Mouse (Mus musculus): ENCODE data around the gene Prss44.
"Not testable (repeated sequence)": the region's sequence is repeated elsewhere in the genome, so short reads cannot be mapped to it uniquely, and the experiment has no call there.

Prss44 gene

DNA sequence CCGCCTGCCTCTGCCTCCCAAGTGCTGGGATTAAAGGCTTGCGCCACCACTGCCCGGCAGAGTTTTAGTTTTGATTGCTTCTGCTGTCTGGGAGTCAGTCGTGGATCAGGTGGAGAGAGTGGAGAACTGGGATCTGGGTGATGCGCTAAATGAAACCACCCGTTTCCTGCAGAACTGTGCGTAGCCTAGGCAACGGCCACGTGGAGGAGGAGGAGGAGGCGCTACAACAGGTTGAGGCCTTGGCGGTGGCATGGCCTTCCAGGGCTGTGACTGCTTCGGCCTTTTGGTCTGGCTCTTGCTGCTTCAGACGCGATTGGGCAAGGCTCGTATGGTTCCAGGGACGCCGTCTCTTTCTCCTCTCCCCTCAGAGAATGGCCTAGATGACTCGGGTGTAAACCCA, at the start of gene Prss44:
TSS of gene Prss44 (plus strand) at position 206 of the 400 bp plus-strand sequence.
- DNase-seq: no peak

DNA sequence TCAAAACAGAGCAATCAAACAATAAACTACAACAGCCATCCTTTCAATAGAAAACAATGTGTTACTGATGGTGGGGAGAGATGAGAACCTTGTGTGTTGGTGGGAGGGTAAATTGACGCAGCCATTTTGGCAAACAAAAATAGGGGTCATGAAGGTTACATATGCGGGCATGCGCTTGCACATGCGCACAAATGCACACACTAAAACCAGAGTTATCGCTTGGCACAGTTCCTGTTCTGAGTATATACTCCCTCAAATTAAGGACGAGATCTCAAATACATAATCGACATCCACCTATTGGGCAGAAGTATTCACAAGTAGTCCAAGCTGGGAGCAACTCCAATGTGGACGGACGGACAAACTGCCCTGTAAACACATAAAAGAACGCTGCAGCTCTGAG, 41.5 kb upstream of the Prss44 start:
- DNase-seq: no peak

DNA sequence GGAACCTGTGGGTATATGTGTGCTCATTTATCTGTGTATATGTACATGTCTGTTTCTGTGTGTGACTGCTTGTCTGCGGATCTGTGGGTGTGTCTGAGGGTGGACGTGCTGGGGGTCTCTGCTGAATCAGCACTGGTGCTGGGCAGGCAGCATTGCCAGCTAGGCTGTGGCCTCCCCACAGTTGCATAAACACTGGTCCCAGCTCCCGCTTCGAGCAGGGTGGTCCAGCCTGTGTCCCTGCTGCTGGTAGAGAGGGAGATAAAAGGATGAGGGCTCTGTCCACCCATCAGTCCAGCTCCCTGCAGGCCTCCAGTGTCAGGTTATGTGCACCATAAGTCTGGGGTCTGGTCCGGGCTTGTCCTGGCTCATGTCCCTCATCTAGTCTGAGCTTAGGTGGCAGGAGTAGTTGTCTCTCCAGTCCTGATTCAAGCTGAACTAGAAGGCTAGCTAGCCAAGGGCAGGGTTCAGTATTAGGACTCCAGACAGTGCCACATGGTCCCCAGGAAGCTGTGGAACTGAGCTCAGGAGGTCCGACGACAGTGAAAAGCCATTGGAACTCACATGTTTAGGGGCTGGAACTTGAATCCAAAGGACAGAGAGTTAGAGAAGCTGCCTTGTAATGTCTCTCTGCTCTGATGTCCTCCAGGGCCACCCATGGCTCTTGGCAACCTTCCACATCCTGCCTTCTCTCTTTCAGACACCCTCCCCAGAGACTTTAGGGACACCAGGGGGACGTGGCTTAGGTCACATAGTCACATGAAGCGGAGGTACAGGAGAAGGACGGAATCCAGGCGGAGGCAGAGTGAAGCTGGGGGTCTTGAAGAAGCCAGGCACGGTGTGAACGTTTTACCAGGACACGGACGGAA, 39.2 kb upstream of the Prss44 start:
- peak in 1 of 2 experiments; percentile 52 for DNase-seq

DNA sequence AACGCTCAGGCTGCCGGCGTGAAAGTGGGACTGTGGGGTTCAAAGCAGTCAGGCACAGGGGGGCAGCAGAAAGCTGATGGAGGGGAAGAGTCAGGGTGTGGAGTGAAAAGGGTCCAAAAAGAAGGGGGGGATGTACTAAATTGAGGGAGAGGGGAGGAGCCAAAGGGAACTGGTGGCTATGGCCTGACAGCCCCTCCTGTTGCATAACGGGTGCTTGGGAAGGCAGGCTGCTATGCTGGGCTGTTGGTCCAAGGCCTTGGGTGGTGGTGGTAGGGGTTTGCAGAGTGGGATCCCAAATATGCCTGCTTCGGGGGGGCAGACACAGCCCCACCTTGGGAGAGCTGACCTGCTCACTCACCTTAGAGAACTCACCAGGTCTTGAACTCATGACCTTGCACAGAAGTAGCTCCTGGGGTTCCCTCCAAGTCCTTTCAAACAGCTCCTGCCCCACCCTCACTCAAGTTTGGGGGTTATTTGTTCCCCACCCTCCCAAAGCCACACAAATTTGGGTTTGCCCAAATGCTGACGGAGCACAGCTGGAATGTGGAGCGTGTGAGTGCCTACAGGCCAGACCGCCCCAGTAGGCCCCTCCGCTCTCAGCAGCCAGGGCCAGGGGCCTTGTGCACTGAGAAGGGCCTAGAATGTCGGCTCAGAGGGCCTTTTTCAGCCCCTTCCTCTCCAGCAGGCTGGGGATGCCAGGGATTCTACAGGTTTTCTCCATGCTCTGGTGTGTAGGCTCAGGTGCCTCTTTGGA, 38.3 kb upstream of the Prss44 start:
- no peak for DNase-seq

DNA sequence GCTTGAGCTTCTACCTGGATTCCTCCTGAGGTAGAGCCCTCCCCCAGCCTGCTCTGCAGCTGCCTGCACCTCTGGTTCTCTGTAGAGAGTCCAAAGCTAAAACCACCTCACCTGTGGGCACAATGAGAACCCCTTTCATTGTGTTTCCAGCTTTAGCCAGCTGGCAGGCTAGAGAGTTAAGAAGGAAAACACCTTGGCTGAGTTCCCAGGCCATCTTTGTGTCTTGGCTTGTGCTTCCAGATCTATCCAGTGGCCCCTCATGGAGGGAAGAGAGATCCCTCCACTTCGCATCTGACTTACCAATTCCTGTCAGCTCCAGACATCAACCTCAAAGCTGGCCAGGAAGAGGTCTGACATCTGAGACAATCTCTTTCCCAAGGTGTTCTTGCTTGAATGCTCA, 35.7 kb upstream of the Prss44 start:
- DNase-seq: peak in 1 of 2 experiments; percentile 26

DNA sequence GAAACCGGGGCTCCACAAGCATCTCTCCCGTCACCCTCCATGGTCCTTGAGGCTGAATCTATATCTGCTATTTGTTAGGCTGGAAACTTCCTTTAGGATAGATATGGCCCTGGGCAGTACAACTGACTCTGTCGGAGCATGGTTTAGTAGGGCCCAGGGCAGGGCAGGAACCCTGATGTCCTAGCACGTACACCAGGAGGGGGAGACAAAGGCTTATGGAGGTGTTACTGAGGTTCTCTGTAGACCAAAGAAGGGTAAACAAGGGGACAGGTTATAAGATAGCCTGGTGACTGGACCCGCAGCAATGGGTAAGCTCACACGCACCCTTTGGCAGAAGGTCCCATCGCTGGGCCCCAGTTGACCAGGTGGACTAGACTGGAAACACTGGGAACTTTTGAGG, 35.2 kb upstream of the Prss44 start:
- no peak for DNase-seq

DNA sequence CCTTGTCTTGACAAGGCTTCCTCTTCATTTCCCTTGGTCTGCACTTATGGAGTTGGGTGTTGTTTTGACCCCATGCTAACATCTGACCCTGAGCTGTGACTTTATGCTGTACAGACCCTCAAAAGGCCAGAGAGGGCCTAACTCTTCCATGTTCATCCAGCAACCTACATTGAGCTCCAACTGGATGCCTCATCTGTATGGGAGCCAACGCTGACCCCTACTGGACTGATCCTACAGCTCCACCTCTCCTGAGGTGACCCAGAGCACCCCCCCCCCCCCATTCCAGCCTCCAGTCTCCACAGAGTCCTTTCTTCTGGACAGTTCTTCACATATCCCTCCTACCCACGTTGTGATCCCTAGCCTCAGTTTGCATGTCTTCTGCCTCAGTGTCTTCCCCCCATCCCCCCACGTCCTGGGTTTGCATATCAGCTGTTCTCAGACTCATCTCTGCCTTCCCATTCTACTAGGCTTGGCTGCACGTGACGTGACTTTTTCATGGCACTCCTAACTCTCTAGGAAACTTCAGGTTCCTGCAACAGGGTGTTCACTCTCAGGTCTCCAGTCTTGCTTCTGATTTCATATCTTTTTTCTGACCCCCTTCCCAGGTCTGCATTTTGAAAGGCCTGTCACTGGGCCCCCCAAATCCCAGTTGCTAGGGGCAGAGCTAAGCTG, 34.4 kb upstream of the Prss44 start:
- peak in 1 of 2 experiments; percentile 60 for DNase-seq

DNA sequence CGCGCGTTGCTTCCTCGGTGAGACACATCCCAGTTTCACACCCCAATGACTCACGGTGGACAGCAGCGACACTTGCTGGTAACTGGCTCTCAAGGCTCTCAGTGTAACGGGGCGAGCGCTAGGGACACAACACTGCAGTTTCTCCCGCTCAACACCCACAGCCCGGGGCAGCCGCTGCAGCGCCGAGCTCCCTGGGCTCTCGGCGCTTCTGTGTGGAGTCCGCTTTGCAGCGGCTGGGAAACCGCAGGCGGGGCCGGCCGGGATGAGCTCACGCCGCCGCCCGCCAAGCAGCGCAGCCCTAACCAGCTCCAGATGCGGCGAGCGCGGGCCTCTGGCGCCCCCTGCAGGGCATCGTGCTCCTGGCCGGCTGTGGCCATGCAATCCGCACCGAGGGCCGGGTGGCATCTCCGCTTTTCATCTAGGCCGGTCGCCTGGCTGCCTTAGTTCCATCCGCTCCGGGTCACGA, 32.5 kb upstream of the Prss44 start:
- peak; percentile 94 to 99 for DNase-seq

DNA sequence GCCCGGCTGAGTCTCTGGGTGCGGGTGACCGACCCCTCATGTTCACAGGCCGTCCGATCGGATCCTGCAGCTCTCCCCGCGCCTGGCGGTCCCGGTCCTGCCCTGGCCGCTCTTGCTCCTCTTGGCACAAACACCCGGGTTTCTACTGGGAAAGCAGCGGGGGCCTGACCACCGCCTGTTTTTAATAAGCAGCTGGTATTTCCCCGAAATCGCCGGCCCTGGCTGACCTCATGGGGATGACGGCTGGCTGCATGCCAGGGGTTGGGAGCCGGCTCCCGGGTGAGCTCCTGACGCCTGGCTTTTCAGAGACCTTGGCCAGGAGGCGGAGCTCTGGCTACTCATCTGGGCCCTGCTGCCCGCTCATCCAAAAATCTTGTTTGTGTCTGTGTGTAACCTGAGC, 32.1 kb upstream of the Prss44 start:
- DNase-seq: peak; percentile 94 to 97

DNA sequence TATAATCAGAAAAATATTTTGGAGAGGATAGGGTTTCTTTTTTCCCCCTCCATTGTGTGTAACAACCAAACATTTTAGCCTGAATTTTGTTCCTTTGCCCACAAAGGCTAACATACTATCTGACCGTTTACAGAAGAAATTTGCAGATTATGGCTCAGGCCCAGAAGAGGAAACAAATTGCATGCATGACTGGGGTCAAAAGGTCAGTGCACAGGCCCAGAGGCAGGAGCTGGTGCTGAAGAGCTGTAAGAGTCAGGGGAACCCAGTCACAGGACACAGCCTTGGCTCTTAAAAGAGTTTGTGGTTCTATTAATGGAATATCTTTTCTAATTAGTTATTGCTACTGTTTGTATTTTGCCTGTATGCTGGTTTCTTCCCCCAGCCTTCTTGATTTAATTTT, 30.2 kb upstream of the Prss44 start:
- DNase-seq: peak; percentile 42 to 48

DNA sequence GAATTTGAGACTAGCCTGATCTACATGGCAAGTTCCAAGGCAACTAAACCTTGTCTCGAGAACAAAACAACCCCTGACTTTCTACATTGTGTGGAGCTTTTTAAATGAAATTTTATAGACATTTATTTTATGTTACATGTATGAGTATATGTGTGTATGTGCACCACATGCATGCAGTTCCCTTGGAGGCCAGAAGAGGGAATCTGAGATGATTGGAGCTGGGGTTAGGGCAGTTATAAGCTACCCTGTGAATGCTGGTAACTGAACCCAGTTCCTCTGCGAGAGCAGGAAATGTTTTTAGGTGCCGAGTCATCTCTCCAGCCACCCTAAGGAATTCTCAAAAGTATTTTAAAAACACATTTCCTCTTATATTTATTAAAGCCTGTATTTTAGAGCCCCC, 25.6 kb upstream of the Prss44 start:
- no peak for DNase-seq

DNA sequence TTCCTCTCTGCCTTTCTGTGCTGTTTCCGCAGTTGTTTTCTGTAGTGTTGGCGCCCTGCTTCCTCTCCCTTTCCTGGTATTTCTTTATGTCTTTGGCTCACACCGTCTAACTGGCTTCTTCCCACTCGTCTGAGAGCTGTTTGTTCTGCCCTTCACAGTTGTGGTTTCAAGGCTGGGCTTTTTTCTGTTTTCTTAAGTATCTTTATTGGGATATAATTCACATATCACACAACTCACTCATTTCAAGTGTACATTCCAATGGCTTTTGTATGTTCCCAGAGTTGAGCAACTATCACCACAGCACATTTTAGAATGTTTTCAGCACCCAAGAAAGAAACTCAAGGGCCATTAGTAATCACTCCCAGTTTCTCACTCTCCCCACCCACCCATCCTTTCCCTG, 23.3 kb upstream of the Prss44 start:
- no peak for DNase-seq

DNA sequence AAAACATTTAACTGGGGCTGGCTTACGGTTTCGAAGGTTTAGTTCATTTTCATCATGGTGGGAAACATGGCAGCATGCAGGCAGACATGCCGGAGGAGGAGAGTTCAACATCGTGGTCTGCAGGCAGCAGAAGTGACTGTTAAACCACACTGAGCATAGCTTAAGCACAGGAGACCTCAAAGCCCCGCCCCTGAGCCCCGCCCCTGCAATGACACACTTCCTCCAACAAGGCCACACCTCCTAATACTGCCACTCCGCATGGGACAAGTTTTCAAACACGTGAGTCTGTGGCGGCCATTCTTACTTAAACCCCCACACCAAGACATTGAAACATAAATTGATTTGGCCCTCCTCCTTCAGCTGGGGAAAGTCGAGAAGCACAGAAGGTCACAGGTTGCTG, 16.8 kb upstream of the Prss44 start:
- no peak for DNase-seq

DNA sequence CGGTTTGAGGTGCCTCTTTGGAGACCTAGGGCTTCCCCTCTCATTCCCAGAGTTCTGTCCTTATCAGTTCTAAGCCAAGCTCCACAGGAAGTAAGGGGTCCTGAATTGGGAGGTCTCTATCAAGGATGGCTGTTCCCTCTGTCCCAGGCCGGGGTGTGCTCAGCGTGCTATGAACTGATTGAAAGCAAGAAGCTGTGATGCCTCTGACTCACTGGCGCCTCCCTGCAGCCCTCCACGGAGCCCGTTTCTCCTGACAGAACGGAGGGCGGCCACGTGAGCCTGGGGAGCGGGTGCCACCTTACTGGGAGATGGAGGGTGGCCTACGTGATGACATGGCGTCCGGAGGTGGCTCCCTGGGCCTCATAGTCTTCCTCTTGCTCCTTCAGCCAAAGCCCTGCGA, 15.9 kb upstream of the Prss44 start, which contains the start of gene Prss42:
TSS of gene Prss42 (plus strand) at position 301 of the 400 bp plus-strand sequence.
- no peak for DNase-seq

DNA sequence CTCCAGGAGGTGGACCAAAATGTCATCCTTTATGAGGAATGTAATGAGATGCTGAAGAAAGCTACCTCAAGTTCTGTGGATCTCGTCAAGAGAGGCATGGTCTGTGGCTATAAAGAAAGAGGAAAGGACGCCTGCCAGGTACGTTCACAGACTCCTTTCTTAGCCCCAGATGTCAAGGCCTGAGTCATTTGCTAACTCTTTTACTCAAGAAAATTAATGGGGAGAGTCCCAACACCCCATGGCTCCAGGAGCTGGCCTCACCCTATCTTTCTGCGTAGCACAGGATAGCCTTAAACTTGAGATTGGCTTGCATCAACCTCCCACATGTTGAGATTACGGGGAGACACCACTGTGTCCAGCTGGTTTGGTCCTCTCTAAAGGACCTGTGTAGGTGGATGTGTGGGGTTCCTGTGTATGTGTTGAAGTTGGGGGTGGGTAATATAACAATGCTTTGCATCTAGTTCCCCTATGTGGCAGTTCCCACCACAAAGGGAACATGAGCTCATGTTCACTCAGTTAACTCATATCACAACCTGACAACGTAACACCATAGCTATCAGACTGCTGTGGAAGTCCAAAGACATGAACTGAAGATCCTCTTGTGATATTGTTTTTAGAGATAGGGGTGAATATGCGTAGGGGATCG, 12.8 kb upstream of the Prss44 start:
- DNase-seq: no peak

DNA sequence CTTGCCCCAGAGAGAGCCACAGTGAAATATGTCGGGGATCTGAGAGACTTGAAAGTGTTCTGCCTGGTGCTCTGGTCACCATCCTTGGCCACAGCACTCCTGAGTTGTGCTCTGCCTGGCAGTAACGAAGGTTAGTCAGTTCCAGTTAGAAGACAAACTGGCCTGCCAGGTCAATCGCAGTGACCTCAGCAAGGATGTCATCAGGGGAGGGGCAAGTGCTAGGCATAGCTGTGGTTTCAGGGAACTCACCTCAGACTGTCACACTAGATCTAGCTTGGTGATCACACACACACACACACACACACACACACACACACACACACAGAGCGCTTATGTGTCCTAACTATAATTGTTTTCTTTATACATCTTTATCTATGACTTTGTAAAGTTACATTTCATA, 10.5 kb upstream of the Prss44 start:
- no peak for DNase-seq

DNA sequence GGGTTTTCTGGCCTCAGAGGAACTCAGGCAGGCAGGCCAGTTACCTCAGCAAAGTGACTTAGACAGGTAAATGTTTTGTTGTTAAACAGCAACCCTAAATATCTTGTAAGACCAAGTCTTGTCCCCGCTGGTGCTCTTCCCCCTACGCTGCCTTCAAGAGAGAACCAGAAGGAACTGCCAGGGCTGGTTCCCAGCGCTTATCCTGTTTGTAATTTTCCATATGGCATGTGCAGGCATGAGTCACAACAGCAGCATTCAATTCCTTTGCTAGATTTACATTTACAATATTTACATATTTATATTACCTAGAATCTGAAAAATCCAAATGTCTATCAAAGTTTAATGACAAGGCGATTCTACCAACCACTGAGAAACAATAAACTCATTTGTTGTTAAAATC, 3.7 kb upstream of the Prss44 start:
- no peak for DNase-seq

DNA sequence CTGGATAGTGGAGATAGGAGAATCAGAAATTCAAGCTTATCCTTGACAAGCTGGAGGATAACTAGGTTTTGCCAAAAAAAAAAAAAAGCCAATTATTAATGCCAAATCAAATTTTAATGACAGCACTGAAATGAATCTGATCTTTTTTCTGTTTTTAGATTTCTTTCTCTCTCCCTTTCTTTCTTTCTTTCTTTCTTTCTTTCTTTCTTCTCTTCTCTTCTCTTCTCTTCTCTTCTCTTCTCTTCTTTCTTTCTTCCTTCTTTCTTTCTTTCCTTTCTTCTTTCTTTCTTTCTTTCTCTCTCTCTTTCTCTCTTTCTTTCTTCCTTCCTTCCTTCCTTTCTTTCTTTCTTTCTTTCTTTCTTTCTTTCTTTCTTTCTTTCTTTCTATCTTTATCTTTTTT, 6.8 kb downstream of the Prss44 start:
- DNase-seq: not testable (repeated sequence)

DNA sequence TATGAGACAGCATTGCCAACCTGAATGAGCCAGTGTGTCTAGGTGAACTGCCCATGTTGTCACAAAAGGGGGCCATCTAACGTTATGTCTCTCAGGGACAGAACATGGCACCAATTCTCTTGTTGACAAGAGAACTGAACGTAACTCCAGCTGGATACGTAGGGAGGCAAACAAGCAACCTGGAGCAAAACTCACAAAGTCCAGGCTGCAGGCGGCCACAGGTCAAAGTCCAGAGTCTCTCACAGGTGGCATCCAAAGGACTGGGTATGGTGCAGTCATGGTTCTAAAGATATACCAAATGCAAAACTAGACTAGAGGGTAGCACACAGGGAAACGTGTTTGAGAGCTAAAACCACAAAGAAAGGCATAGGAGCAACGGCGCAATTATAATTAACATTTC, 7.6 kb downstream of the Prss44 start:
- DNase-seq: peak; percentile 27 to 68

DNA sequence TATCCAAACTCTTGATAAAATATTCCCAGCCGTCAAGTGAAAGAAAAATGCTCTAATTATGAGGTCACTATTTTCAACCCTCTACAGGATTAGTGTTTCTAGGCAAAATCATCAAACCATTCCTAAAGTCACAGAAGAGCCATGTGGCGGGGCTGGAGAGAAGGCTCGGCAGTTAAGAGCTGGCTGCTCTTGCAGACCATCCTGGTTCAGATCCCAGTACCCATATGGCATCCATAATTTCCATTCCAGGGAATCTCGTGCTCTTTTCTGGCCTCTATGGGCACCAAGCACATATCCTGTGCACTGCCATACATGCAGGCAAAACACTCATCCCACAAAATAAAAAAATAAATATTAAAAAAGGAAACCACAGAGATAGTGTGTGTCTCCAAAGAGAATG, 11.6 kb downstream of the Prss44 start:
- DNase-seq: no peak

DNA sequence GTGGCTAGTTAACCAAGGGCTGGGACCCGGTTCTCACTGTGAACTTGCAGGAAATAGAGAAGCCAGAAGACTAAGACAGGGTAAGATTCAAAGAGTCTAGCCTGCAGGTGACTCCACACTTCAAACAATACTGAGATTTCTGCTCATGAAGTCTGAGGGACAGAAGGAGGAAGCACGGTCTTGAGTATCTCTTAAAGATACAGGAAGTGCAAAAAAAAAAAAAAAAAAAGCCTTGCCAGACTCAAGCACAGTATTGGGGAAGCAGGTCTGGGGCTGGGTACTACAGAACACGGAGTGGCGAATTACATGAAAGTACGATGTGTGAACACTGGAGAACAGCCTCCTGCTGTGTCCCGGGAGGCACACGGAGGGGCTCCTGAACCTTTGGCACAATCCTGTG, 12.0 kb downstream of the Prss44 start:
- DNase-seq: no peak

DNA sequence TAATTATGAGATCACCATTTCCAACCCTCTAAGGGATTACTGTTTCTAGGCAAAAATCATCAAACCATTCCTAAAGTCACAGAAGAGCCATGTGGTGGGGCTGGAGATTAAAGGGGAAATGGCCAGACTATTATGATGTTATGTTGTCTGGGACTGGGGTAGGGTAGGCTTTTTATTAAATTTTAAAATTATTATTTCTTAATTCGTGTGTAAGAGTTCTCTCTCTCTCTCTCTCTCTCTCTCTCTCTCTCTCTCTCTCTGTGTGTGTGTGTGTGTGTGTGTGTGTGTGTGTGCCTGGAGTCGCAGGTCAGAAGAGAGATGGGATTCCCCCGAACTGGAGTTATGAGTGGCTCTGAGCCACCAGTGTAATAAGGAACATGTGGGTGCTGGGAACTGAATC, 12.6 kb downstream of the Prss44 start, which contains the start of gene Prss43:
TSS of gene Prss43 (plus strand) at position 301 of the 400 bp plus-strand sequence.
- no peak for DNase-seq

DNA sequence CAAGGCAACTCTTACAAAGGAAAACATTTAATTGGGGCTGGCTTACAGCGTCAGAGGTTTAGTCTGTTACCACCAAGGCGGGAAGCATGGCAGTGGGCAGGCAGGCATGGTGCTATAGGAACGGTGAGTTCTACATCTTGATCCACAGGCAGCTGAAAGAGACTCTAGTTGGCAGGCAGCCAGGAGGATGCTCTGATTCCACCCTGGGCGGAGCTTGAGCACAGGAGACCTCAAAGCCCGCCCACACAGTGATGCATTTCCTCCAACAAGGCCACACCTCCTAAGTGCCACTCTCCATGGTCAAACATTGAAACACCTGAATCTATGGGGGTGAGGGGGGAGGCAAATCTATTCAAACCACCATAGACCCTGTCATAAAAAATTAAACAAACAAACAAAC, 19.2 kb downstream of the Prss44 start:
- peak in 1 of 2 experiments; percentile 13 for DNase-seq
